Mouse (Mus musculus) liver, embryonic 14.5 days (tissue): ENCODE data around the gene Clec12a. TPM values are rescaled to one million over a fixed set of nuclear protein-coding genes. Genes with fewer than 3 reads are reported as not detected.

ENCODE experiments used
- ATAC-seq: fragments of 200-750 bp; cut with Nextera tagmentation; 2 replicates; pipeline ENCODE4 v1.8.0; 2017; ENCODE audit warnings: moderate number of reproducible peaks, mild to moderate bottlenecking, moderate library complexity; ENCODE audit not compliant: insufficient read depth
- DNase-seq, 3 experiments: peaks; one replicate each; pipeline ENCODE4 v3.0.0-alpha.2; 2012 to 2013; ENCODE audit warnings: low read depth in 3 of 3, low spot score in 3 of 3
- H3K27ac ChIP-seq: fragments of 300-500 bp; sonication (generic); 2 replicates; pipeline ENCODE4 v1.5.1; 2014; ENCODE audit warnings: moderate library complexity, mild to moderate bottlenecking, control low read depth, inconsistent platforms
- H3K27me3 ChIP-seq: fragments of 300-500 bp; sonication (generic); 2 replicates; pipeline ENCODE4 v1.6.1; 2014; ENCODE audit warnings: mild to moderate bottlenecking, low read length, moderate library complexity; ENCODE audit not compliant: control insufficient read depth, insufficient read depth
- H3K36me3 ChIP-seq: fragments of 300-500 bp; sonication (generic); replicated peaks from 2 replicates; pipeline ENCODE4 v1.6.1; 2014; ENCODE audit warnings: low read depth; ENCODE audit not compliant: control insufficient read depth, insufficient read depth
- H3K4me1 ChIP-seq, 2 experiments: fragments of 200-500 bp in 1 of 2; fragments of 300-500 bp in 1 of 2; sonication (generic) in 1 of 2; replicated peaks; 2 replicates each; pipeline ENCODE4 v1.6.1; 2012 to 2014; ENCODE audit warnings: antibody characterized with exemption in 1 of 2, inconsistent platforms in 1 of 2, low read length in 1 of 2; ENCODE audit not compliant: control insufficient read depth in 2 of 2, insufficient read depth in 2 of 2
- H3K4me2 ChIP-seq: fragments of 300-500 bp; sonication (generic); 2 replicates; pipeline ENCODE4 v1.6.1; 2014; ENCODE audit warnings: low read depth, mild to moderate bottlenecking, control low read depth, moderate library complexity
- H3K4me3 ChIP-seq, 2 experiments: fragments of 200-500 bp in 1 of 2; fragments of 300-500 bp in 1 of 2; sonication (generic) in 1 of 2; 2 replicates each; pipeline ENCODE4 v1.5.1; 2012 to 2014; ENCODE audit warnings: low read depth in 2 of 2, low read length in 2 of 2, mild to moderate bottlenecking in 2 of 2, control low read depth in 1 of 2, inconsistent platforms in 1 of 2, moderate library complexity in 1 of 2; ENCODE audit not compliant: insufficient read depth in 1 of 2
- H3K9ac ChIP-seq: fragments of 300-500 bp; sonication (generic); replicated peaks from 2 replicates; pipeline ENCODE4 v1.6.1; 2014; ENCODE audit warnings: mild to moderate bottlenecking, control low read depth, moderate library complexity
- H3K9me3 ChIP-seq: fragments of 300-500 bp; sonication (generic); 2 replicates; pipeline ENCODE4 v1.6.1; 2016; ENCODE audit warnings: low read length, mixed read lengths; ENCODE audit not compliant: control insufficient read depth
- CTCF ChIP-seq: IDR thresholded peaks from 2 replicates; pipeline ENCODE4 v1.5.1; 2016; ENCODE audit warnings: antibody characterized with exemption, low read depth, control low read depth
- EP300 ChIP-seq: IDR thresholded peaks from 2 replicates; pipeline ENCODE4 v1.6.1; 2016; ENCODE audit warnings: antibody characterized with exemption, low read depth
- WGBS: fragments of 180-500 bp; shearing (Covaris S2); extraction: QIAGEN DNeasy Blood & Tissue Kit; methylation state at CpG from one replicate; pipeline ENCODE4 v1.1.7; 2014; ENCODE audit not compliant: insufficient replicate concordance; 5-methylcytosine and 5-hydroxymethylcytosine counted together
- polyA plus RNA-seq, 2 experiments: library from polyadenylated mRNA; depleted of rRNA in 1 of 2; stranded (reverse) in 1 of 2; unstranded in 1 of 2; fragments of >200 nt; fragmentation: Nextera tagmentation in 1 of 2; extraction: Ambion mirVana in 1 of 2; gene quantifications; 2 replicates each; pipeline versions ENCODE4 v1.2.1 to v1.2.3; 2012 to 2014

Gene Clec12a
- polyA plus RNA-seq, 2 experiments = 5.5 to 10.4 TPM

- H3K4me3 ChIP-seq = no peak within 1 kb of the TSS
- DNase-seq (no peak), ATAC-seq (no peak)
- no peaks in the 10 kb centered on the region for H3K27me3 ChIP-seq
- no peak for TF ChIP-seq EP300
- TF ChIP-seq CTCF = no peak
- H3K27ac ChIP-seq = no peak within 1 kb of the TSS
- H3K9ac ChIP-seq = no peak within 1 kb of the TSS
- WGBS = 40% methylated on average over 11 of the region's 11 CpGs
- H3K36me3 ChIP-seq = no peaks in the 10 kb centered on the region
- H3K4me1 ChIP-seq = no peaks in the 10 kb centered on the region
- H3K4me2 ChIP-seq = no peak within 1 kb of the TSS
- H3K9me3 ChIP-seq = no peaks in the 10 kb centered on the region
These were observed 10.9 kb upstream of the Clec12a start, which contains the start of gene 4922502D21Rik for GRCm38 (mm10) chr6:129331610-129332009. 4922502D21Rik (minus strand) TSS chr6:129331796.

GRCm38 (mm10) chr6:129333674-129334078, 8.8 kb upstream of the Clec12a start:
- H3K9ac ChIP-seq = no peak overlapping the region
- H3K27me3 ChIP-seq = no peaks in the 10 kb centered on the region
- H3K4me1 ChIP-seq = no peaks in the 10 kb centered on the region
- peak; percentile 22 to 31 (median 27) for DNase-seq
- no peaks in the 10 kb centered on the region for H3K9me3 ChIP-seq
- no peak overlapping the region for H3K4me3 ChIP-seq
- no peak overlapping the region for H3K27ac ChIP-seq
- peak; percentile 64; the same call in 1 of the 2 replicates for ATAC-seq
- TF ChIP-seq EP300 (no peak), CTCF (peak; percentile 77)
- no peak overlapping the region for H3K4me2 ChIP-seq
- 10% methylated on average over 11 of the region's 11 CpGs for WGBS
- H3K36me3 ChIP-seq = no peaks in the 10 kb centered on the region

GRCm38 (mm10) chr6:129337751-129338150, 4.7 kb upstream of the Clec12a start:
- ATAC-seq (no peak), DNase-seq (no peak)
- no peak for TF ChIP-seq EP300
- no peak for TF ChIP-seq CTCF
- Histone ChIP-seq H3K27me3 (no peaks in the 10 kb centered on the region), H3K27ac (no peak overlapping the region), H3K4me2 (no peak overlapping the region), H3K9ac (no peak overlapping the region), H3K4me1 (no peaks in the 10 kb centered on the region), H3K36me3 (no peaks in the 10 kb centered on the region), H3K4me3 (no peak overlapping the region), H3K9me3 (no peaks in the 10 kb centered on the region)
- 27% methylated on average over 1 of the region's 1 CpGs for WGBS

GRCm38 (mm10) chr6:129344408-129344807, 1.9 kb downstream of the Clec12a start:
- ATAC-seq = no peak
- Histone ChIP-seq H3K9me3 (no peaks in the 10 kb centered on the region), H3K9ac (no peak overlapping the region), H3K4me3 (no peak overlapping the region), H3K27me3 (no peaks in the 10 kb centered on the region), H3K27ac (no peak overlapping the region), H3K4me1 (no peaks in the 10 kb centered on the region), H3K36me3 (no peaks in the 10 kb centered on the region), H3K4me2 (no peak overlapping the region)
- TF ChIP-seq CTCF = no peak
- no peak for TF ChIP-seq EP300
- WGBS = 29% methylated on average over 3 of the region's 3 CpGs
- no peak for DNase-seq

- H3K27ac ChIP-seq = no peak overlapping the region
These were observed 7.2 kb downstream of the Clec12a start for GRCm38 (mm10) chr6:129349524-129350352.

More at GRCm38 (mm10) chr6:129349524-129350352, 7.2 kb downstream of the Clec12a start:
- Histone ChIP-seq H3K4me1 (no peaks in the 10 kb centered on the region), H3K27me3 (no peaks in the 10 kb centered on the region), H3K4me3 (no peak overlapping the region), H3K4me2 (no peak overlapping the region), H3K9ac (no peak overlapping the region), H3K36me3 (no peaks in the 10 kb centered on the region), H3K9me3 (no peaks in the 10 kb centered on the region)
- peak in 1 of 3 experiments; percentile 11 for DNase-seq
- WGBS = 19% methylated on average over 4 of the region's 4 CpGs
- ATAC-seq = peak; percentile 67; the same call in 1 of the 2 replicates
- no peak for TF ChIP-seq CTCF
- 0 out of 2 replicates have a peak, but pooled peaks have one; percentile 2 for TF ChIP-seq EP300
